Mouse (Mus musculus): Measurements from ENCODE around the gene Abraxas2. TPM values are rescaled to one million over a fixed set of nuclear protein-coding genes. Genes with fewer than 3 reads are reported as not detected.

The Abraxas2 gene
- polyA plus RNA-seq, 1 experiment from 2014 or later, result 12.5 TPM

- H3K4me1 ChIP-seq (ENCODE audit: control insufficient read depth, low read depth, low read length), result peaks cover 10% of the 10 kb centered on the region
- H3K9ac ChIP-seq (ENCODE audit: low read depth, low read length), result no peak overlapping the region
- no peak overlapping the region for H3K4me3 ChIP-seq (ENCODE audit: low read depth, low read length)
- no peak overlapping the region for H3K4me2 ChIP-seq (ENCODE audit: low read depth, low read length)
- no peak for ATAC-seq (ENCODE audit: low read depth)
- no peaks in the 10 kb centered on the region for H3K36me3 ChIP-seq (ENCODE audit: control insufficient read depth, insufficient read depth)
- no peak overlapping the region for H3K27ac ChIP-seq (ENCODE audit: low read length)
- no peaks in the 10 kb centered on the region for H3K27me3 ChIP-seq (ENCODE audit: control insufficient read depth, insufficient read depth, low read depth, low read length)
- WGBS (ENCODE audit: insufficient replicate concordance), result 69% methylated on average over 1 of the region's 1 CpGs
- no peaks in the 10 kb centered on the region for H3K9me3 ChIP-seq (replicated peaks; ENCODE audit: control insufficient read depth, low read length)
Observed at GRCm38 (mm10) chr7:132933331-132933730, 74.3 kb downstream of the Abraxas2 start.

Other genes starting within 250 kb of the Abraxas2 start
- 4.0 and 4.4 TPM in 2 replicates for gene Lhpp, start 248.6 kb upstream of the Abraxas2 start, polyA plus RNA-seq (2015; fragmentation: Nextera tagmentation; extraction: Ambion mirVana)
- 25.1 and 29.4 TPM in 2 replicates for gene Fam53b, start 45.3 kb upstream of the Abraxas2 start, polyA plus RNA-seq (2015; fragmentation: Nextera tagmentation; extraction: Ambion mirVana)
- gene Eef1akmt2, start 6.6 kb upstream of the Abraxas2 start, polyA plus RNA-seq (2015; fragmentation: Nextera tagmentation; extraction: Ambion mirVana), result 12.5 and 16.2 TPM in 2 replicates
- gene Zranb1, start 71.9 kb downstream of the Abraxas2 start, polyA plus RNA-seq (2015; fragmentation: Nextera tagmentation; extraction: Ambion mirVana), result 5.6 and 5.8 TPM in 2 replicates